Mouse (Mus musculus) kidney, postnatal 0 days (tissue): Measurements from ENCODE around the gene Cdk14. TPM values are rescaled to one million over a fixed set of nuclear protein-coding genes. Genes with fewer than 3 reads are reported as not detected.

Experiments used
- ATAC-seq: fragments of 200-750 bp; cut with Nextera tagmentation; replicated peaks from 2 replicates; pipeline ENCODE4 v1.8.0; 2017; ENCODE audit warnings: low read depth, moderate number of reproducible peaks, moderate TSS enrichment, moderate library complexity; ENCODE audit not compliant: low FRiP score
- DNase-seq: peaks from one replicate; pipeline ENCODE4 v3.0.0-alpha.2; 2016; ENCODE audit warnings: low spot score
- H3K27ac ChIP-seq: fragments of 300-500 bp; sonication (generic); 2 replicates; pipeline ENCODE4 v1.5.1; 2014; ENCODE audit warnings: mild to moderate bottlenecking
- H3K27me3 ChIP-seq: fragments of 300-500 bp; sonication (generic); 2 replicates; pipeline ENCODE4 v1.6.1; 2014; ENCODE audit warnings: low read length, mixed read lengths; ENCODE audit not compliant: insufficient read depth
- H3K36me3 ChIP-seq: fragments of 300-500 bp; sonication (generic); 2 replicates; pipeline ENCODE4 v1.6.1; 2014; ENCODE audit warnings: low read length, mixed read lengths; ENCODE audit not compliant: insufficient read depth
- H3K4me1 ChIP-seq: fragments of 300-500 bp; sonication (generic); replicated peaks from 2 replicates; pipeline ENCODE4 v1.6.1; 2014; ENCODE audit warnings: antibody characterized with exemption, low read length, mixed read lengths; ENCODE audit not compliant: insufficient read depth
- H3K4me2 ChIP-seq: fragments of 300-500 bp; sonication (generic); 2 replicates; pipeline ENCODE4 v1.6.1; 2014; ENCODE audit warnings: mild to moderate bottlenecking, low read length, moderate library complexity, mixed read lengths
- H3K4me3 ChIP-seq: fragments of 300-500 bp; sonication (generic); replicated peaks from 2 replicates; pipeline ENCODE4 v1.5.1; 2014; ENCODE audit warnings: low read depth, low read length
- H3K9ac ChIP-seq: fragments of 300-500 bp; sonication (generic); 2 replicates; pipeline ENCODE4 v1.6.1; 2014; ENCODE audit warnings: low read depth, low read length
- H3K9me3 ChIP-seq: fragments of 300-500 bp; sonication (generic); replicated peaks from 2 replicates; pipeline ENCODE4 v1.6.1; 2016; ENCODE audit warnings: low read length, inconsistent platforms, mixed read lengths
- CTCF ChIP-seq: IDR thresholded peaks from 2 replicates; pipeline ENCODE4 v1.5.1; 2016; ENCODE audit warnings: antibody characterized with exemption, low read depth, mild to moderate bottlenecking, moderate library complexity
- WGBS: fragments of 180-500 bp; shearing (Covaris S2); extraction: QIAGEN DNeasy Blood & Tissue Kit; methylation state at CpG from one replicate; pipeline ENCODE4 v1.1.7; 2014; 5-methylcytosine and 5-hydroxymethylcytosine counted together
- polyA plus RNA-seq: library from polyadenylated mRNA; unstranded; fragments of >200 nt; fragmentation: Nextera tagmentation; extraction: Ambion mirVana; gene quantifications from 2 replicates; pipeline ENCODE4 v1.2.1, GENCODE M21; 2015

Cdk14 gene
- polyA plus RNA-seq, 1 experiment from 2014 or later: 8.8 TPM

DNA sequence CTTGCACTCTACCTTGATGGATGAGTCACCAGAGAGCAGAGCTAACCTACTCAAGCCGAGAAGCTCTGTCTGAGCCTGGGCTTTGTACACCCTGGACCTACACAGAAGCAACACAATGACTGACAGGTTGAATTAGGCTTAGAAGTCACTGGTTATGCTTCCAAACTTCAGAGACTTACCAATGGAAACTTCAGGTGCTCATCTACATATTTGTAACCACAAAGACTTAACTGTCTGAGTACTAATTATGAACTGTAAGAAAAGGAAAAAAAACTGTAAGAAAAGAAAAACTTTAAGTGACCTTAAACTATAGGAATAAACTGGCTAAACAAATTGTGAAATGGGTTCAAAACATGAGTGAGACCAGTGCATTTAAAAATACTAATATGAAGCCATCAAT lies 364.6 kb downstream of the Cdk14 start:
- ATAC-seq (no peak), DNase-seq (no peak)
- Histone ChIP-seq H3K9me3 (no peaks in the 10 kb centered on the region), H3K9ac (no peak overlapping the region), H3K36me3 (no peaks in the 10 kb centered on the region), H3K27me3 (no peaks in the 10 kb centered on the region), H3K4me3 (no peak overlapping the region), H3K4me1 (no peaks in the 10 kb centered on the region), H3K4me2 (no peak overlapping the region), H3K27ac (no peak overlapping the region)
- TF ChIP-seq CTCF: no peak
- WGBS: 49% methylated on average over 1 of the region's 1 CpGs

- ATAC-seq (no peak), DNase-seq (no peak)
- H3K9me3 ChIP-seq: no peaks in the 10 kb centered on the region
- 37% methylated on average over 1 of the region's 1 CpGs for WGBS
- H3K27me3 ChIP-seq: no peaks in the 10 kb centered on the region
- H3K36me3 ChIP-seq: no peaks in the 10 kb centered on the region
- H3K4me3 ChIP-seq: no peak overlapping the region
- H3K4me1 ChIP-seq: no peaks in the 10 kb centered on the region
- H3K9ac ChIP-seq: no peak overlapping the region
- no peak for TF ChIP-seq CTCF
- H3K27ac ChIP-seq: no peak overlapping the region
- no peak overlapping the region for H3K4me2 ChIP-seq
Measured at GRCm38 (mm10) chr5:5054270-5054669, 365.8 kb downstream of the Cdk14 start.

DNA sequence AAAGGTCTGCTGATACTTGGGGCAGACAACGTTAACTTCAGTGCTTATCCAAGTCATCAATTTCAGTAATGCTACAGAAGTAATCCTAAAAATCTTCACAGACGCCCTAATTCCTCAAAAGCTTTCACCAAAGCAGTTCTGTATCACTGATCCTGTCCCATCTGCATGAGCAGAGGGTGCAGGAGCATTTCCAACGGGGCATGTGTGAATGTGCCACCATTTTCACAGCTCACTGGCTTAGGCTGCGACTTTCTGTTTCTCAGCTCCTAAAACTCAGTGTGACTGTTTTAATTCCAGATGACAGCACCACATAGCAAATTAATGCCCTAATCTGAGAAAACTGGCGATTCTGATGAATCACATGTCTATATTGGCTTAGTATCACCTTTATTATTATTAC lies 375.8 kb downstream of the Cdk14 start:
- Histone ChIP-seq H3K36me3 (no peaks in the 10 kb centered on the region), H3K4me3 (no peak overlapping the region), H3K9me3 (no peaks in the 10 kb centered on the region), H3K4me1 (no peaks in the 10 kb centered on the region), H3K27me3 (no peaks in the 10 kb centered on the region), H3K4me2 (no peak overlapping the region), H3K9ac (no peak overlapping the region), H3K27ac (no peak overlapping the region)
- ATAC-seq (no peak), DNase-seq (no peak)
- TF ChIP-seq CTCF: no peak
- 73% methylated on average over 5 of the region's 5 CpGs for WGBS

- Histone ChIP-seq H3K36me3 (no peaks in the 10 kb centered on the region), H3K4me1 (no peaks in the 10 kb centered on the region), H3K9ac (no peak overlapping the region), H3K4me2 (no peak overlapping the region), H3K4me3 (no peak overlapping the region), H3K27ac (no peak overlapping the region), H3K27me3 (no peaks in the 10 kb centered on the region), H3K9me3 (no peaks in the 10 kb centered on the region)
- ATAC-seq (no peak), DNase-seq (no peak)
- no peak for TF ChIP-seq CTCF
- 56% methylated on average over 1 of the region's 1 CpGs for WGBS
Measured at GRCm38 (mm10) chr5:5042735-5043134, 377.4 kb downstream of the Cdk14 start.

DNA sequence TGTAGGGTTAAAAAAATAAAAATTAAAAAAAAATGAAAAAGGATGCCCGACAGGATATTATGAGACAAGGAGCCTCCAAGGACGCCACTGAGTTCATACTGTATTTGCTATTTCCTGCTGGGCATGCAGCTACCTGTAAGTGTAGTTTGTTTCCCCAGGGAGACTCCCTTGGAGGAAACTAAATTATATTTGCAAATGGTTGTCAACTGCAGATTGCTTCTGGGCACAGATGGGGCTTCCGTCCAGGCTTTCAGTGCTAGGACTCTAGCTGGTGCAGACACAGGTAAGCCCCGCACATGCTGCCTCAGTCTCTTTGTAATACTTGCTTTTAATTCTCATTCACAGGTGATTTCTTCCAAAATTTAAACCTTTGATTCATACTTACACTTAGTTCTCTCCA lies 378.6 kb downstream of the Cdk14 start:
- DNase-seq (no peak), ATAC-seq (no peak)
- no peaks in the 10 kb centered on the region for H3K4me1 ChIP-seq
- H3K4me2 ChIP-seq: no peak overlapping the region
- H3K36me3 ChIP-seq: no peaks in the 10 kb centered on the region
- no peak overlapping the region for H3K27ac ChIP-seq
- no peak overlapping the region for H3K4me3 ChIP-seq
- no peaks in the 10 kb centered on the region for H3K27me3 ChIP-seq
- H3K9me3 ChIP-seq: no peaks in the 10 kb centered on the region
- TF ChIP-seq CTCF: no peak
- no peak overlapping the region for H3K9ac ChIP-seq
- WGBS: 80% methylated on average over 4 of the region's 4 CpGs

DNA sequence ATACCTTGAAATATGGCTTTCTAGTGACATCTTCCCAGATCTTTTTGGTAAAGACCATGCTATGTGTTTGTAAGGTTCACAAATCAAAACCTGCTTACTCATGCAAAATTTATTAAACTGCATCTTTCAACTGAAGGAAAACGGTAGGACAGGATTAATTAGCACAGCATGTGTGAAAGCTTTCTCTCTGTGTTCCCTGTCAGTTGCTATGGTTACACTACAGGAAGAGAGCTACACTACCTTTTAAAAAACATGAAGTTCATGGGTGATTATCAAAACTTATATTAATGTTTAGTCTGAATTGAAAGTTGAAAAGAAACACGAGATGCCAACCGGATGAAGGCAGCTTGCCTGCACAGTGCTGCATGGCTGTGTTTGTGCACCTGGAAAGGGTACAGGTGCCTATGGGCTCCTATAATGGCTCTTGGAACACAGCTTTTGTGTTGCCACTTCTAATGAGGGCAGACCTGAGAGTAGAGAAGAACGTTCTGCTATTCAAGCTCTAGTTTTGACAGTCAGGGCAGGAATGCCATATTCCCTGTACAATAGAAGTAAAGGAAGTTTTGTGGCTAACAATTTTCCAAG lies 380.3 kb downstream of the Cdk14 start:
- no peak for ATAC-seq
- H3K4me2 ChIP-seq: no peak overlapping the region
- no peaks in the 10 kb centered on the region for H3K36me3 ChIP-seq
- 57% methylated on average over 4 of the region's 4 CpGs for WGBS
- no peak overlapping the region for H3K4me3 ChIP-seq
- H3K4me1 ChIP-seq: no peaks in the 10 kb centered on the region
- no peak overlapping the region for H3K9ac ChIP-seq
- no peak for TF ChIP-seq CTCF
- no peaks in the 10 kb centered on the region for H3K9me3 ChIP-seq
- DNase-seq: no peak
- no peaks in the 10 kb centered on the region for H3K27me3 ChIP-seq
- H3K27ac ChIP-seq: no peak overlapping the region

- TF ChIP-seq CTCF: no peak
- H3K4me1 ChIP-seq: no peaks in the 10 kb centered on the region
- no peaks in the 10 kb centered on the region for H3K27me3 ChIP-seq
- no peak overlapping the region for H3K9ac ChIP-seq
- whole genome bisulfite sequencing: 56% methylated on average over 5 of the region's 5 CpGs
- DNase-seq (no peak), ATAC-seq (no peak)
- no peak overlapping the region for H3K4me2 ChIP-seq
- no peaks in the 10 kb centered on the region for H3K36me3 ChIP-seq
- no peak overlapping the region for H3K4me3 ChIP-seq
- H3K27ac ChIP-seq: no peak overlapping the region
- no peaks in the 10 kb centered on the region for H3K9me3 ChIP-seq
Measured at GRCm38 (mm10) chr5:5033445-5033844, 386.7 kb downstream of the Cdk14 start.
